Mouse (Mus musculus) limb, embryonic 14.5 days (tissue): Measurements from ENCODE around the gene Naa35. TPM values are rescaled to one million over a fixed set of nuclear protein-coding genes. Genes with fewer than 3 reads are reported as not detected.

Experiments used
- ATAC-seq: fragments of 200-750 bp; cut with Nextera tagmentation; 2 replicates; pipeline ENCODE4 v1.8.0; 2017; ENCODE audit warnings: low read depth, moderate number of reproducible peaks, moderate TSS enrichment; ENCODE audit not compliant: low FRiP score
- DNase-seq: peaks from one replicate; pipeline ENCODE4 v3.0.0-alpha.2; 2015; ENCODE audit warnings: low spot score
- H3K27ac ChIP-seq: fragments of 300-500 bp; sonication (generic); replicated peaks from 2 replicates; pipeline ENCODE4 v1.5.1; 2014; ENCODE audit warnings: low read depth, mild to moderate bottlenecking, low read length, moderate library complexity, mixed read lengths
- H3K27me3 ChIP-seq: fragments of 300-500 bp; sonication (generic); 2 replicates; pipeline ENCODE4 v1.6.1; 2014; ENCODE audit warnings: low read length, mixed read lengths; ENCODE audit not compliant: control insufficient read depth, insufficient read depth
- H3K36me3 ChIP-seq: fragments of 300-500 bp; sonication (generic); 2 replicates; pipeline ENCODE4 v1.6.1; 2014; ENCODE audit warnings: mild to moderate bottlenecking, low read length, moderate library complexity, mixed read lengths; ENCODE audit not compliant: control insufficient read depth, insufficient read depth
- H3K4me1 ChIP-seq: fragments of 300-500 bp; sonication (generic); 2 replicates; pipeline ENCODE4 v1.6.1; 2014; ENCODE audit warnings: antibody characterized with exemption, low read length, mixed read lengths; ENCODE audit not compliant: control insufficient read depth, insufficient read depth
- H3K4me2 ChIP-seq: fragments of 300-500 bp; sonication (generic); replicated peaks from 2 replicates; pipeline ENCODE4 v1.6.1; 2014; ENCODE audit warnings: low read depth, mild to moderate bottlenecking, low read length, moderate library complexity; ENCODE audit not compliant: severe bottlenecking
- H3K4me3 ChIP-seq: fragments of 300-500 bp; sonication (generic); replicated peaks from 2 replicates; pipeline ENCODE4 v1.5.1; 2014; ENCODE audit warnings: low read length
- H3K9ac ChIP-seq: fragments of 300-500 bp; sonication (generic); 2 replicates; pipeline ENCODE4 v1.6.1; 2014; ENCODE audit warnings: mild to moderate bottlenecking, low read depth, low read length, moderate library complexity; ENCODE audit not compliant: severe bottlenecking
- H3K9me3 ChIP-seq: fragments of 300-500 bp; sonication (generic); 2 replicates; pipeline ENCODE4 v1.6.1; 2016; ENCODE audit warnings: low read length; ENCODE audit not compliant: control insufficient read depth
- POLR2A ChIP-seq: fragments of 200-500 bp; IDR thresholded peaks from 2 replicates; pipeline ENCODE4 v1.8.0; 2012; ENCODE audit warnings: inconsistent platforms, mild to moderate bottlenecking, moderate library complexity, borderline replicate concordance; ENCODE audit not compliant: insufficient read depth, insufficient read length; ENCODE audit errors: extremely low read depth
- WGBS: fragments of 180-500 bp; shearing (Covaris S2); extraction: QIAGEN DNeasy Blood & Tissue Kit; methylation state at CpG from one replicate; pipeline ENCODE4 v1.1.7; 2014; 5-methylcytosine and 5-hydroxymethylcytosine counted together
- polyA plus RNA-seq, 2 experiments: library from polyadenylated mRNA; depleted of rRNA in 1 of 2; stranded (reverse) in 1 of 2; unstranded in 1 of 2; fragments of >200 nt; fragmentation: Nextera tagmentation in 1 of 2; extraction: Ambion mirVana in 1 of 2; gene quantifications; 2 replicates each; pipeline versions ENCODE4 v1.2.1 to v1.2.3; 2012 to 2014

Naa35 gene
- polyA plus RNA-seq, 2 experiments = 68.5 to 88.8 TPM

- Histone ChIP-seq H3K4me2 (no peak overlapping the region), H3K27me3 (no peaks in the 10 kb centered on the region), H3K27ac (no peak overlapping the region), H3K4me3 (no peak overlapping the region), H3K9me3 (no peaks in the 10 kb centered on the region), H3K4me1 (peaks cover 6% of the 10 kb centered on the region), H3K9ac (no peak overlapping the region), H3K36me3 (no peaks in the 10 kb centered on the region)
- no peak for ATAC-seq
- no peak for DNase-seq
- WGBS = 72% methylated on average over 17 of the region's 17 CpGs
- TF ChIP-seq POLR2A = no peak
Measured at GRCm38 (mm10) chr13:59554772-59555505, 30.1 kb upstream of the Naa35 start.

GRCm38 (mm10) chr13:59555613-59556192 lies 29.4 kb upstream of the Naa35 start:
- Histone ChIP-seq H3K9ac (no peak overlapping the region), H3K4me3 (0 out of 2 replicates have a peak overlapping the region, but pooled peaks have one; percentile 74), H3K9me3 (no peaks in the 10 kb centered on the region), H3K27me3 (no peaks in the 10 kb centered on the region), H3K36me3 (no peaks in the 10 kb centered on the region), H3K4me1 (peaks cover 6% of the 10 kb centered on the region), H3K27ac (no peak overlapping the region), H3K4me2 (no peak overlapping the region)
- TF ChIP-seq POLR2A = no peak
- DNase-seq (no peak), ATAC-seq (no peak)
- 79% methylated on average over 8 of the region's 8 CpGs for WGBS

GRCm38 (mm10) chr13:59556670-59557069 lies 28.4 kb upstream of the Naa35 start:
- no peaks in the 10 kb centered on the region for H3K36me3 ChIP-seq
- no peaks in the 10 kb centered on the region for H3K9me3 ChIP-seq
- 0% methylated on average over 31 of the region's 45 CpGs for WGBS
- H3K4me3 ChIP-seq = peak overlapping the region; percentile 74
- ATAC-seq = peak; percentile 80
- H3K4me1 ChIP-seq = peaks cover 6% of the 10 kb centered on the region
- TF ChIP-seq POLR2A = no peak
- peak overlapping the region; percentile 88 for H3K4me2 ChIP-seq
- H3K27ac ChIP-seq = no peak overlapping the region
- H3K9ac ChIP-seq = peak overlapping the region; percentile 70
- no peak for DNase-seq
- H3K27me3 ChIP-seq = no peaks in the 10 kb centered on the region

DNA sequence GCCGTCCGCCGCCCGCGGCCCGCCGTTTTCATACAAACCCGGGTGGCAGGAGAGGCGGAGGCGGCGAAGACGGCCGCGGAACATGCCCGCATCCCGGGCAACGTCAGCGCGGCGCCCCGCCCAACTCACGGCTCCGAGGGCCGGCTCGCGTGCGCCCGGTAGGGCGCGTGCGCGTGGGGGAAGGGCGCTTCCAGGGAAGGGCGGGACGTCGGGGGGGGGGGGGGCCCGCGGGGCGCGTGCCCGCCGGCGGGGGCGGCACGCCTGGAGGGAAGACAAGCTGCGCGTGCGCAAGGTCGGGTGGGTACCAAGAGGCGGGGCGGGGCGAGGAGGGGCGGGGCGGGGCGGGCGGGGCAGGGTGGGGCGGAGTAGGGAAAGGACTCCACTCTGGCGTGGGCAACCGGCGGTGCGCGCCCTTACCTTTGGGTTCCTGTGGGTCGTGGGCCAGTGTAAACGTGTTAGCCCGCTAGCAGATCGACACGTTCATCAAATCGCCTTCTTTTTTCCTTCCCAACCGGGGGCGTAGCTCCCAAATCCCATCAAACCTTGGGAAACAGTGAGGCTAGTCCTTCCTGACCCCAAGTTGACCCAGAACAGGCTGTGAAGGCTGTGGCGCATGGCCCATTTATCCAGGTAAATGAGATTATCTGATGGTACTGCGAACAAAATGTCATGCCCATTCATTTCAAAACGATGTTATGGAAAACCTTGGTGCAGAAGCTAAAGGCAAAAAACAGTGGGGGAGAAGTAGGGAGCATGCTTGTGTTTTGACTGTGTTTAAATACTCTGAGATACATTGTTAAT lies 27.7 kb upstream of the Naa35 start:
- Histone ChIP-seq H3K4me1 (peaks cover 6% of the 10 kb centered on the region), H3K36me3 (no peaks in the 10 kb centered on the region), H3K9me3 (no peaks in the 10 kb centered on the region), H3K9ac (peak overlapping the region; percentile 70), H3K27me3 (no peaks in the 10 kb centered on the region), H3K4me2 (peak overlapping the region; percentile 88), H3K4me3 (peak overlapping the region; percentile 74), H3K27ac (no peak overlapping the region)
- DNase-seq (peak; percentile 77), ATAC-seq (peak; percentile 91)
- WGBS = under 1% methylated on average over 26 of the region's 73 CpGs
- TF ChIP-seq POLR2A = no peak

- no peak for TF ChIP-seq POLR2A
- DNase-seq = no peak
- no peak for ATAC-seq
Measured at GRCm38 (mm10) chr13:59558776-59559175, 26.3 kb upstream of the Naa35 start.

More at GRCm38 (mm10) chr13:59558776-59559175, 26.3 kb upstream of the Naa35 start:
- Histone ChIP-seq H3K4me2 (no peak overlapping the region), H3K4me3 (no peak overlapping the region), H3K27ac (no peak overlapping the region), H3K9me3 (no peaks in the 10 kb centered on the region), H3K9ac (no peak overlapping the region), H3K27me3 (no peaks in the 10 kb centered on the region), H3K4me1 (peaks cover 6% of the 10 kb centered on the region), H3K36me3 (no peaks in the 10 kb centered on the region)
- WGBS = 85% methylated on average over 5 of the region's 5 CpGs
